Mouse (Mus musculus): ENCODE measurements around the gene Eif2d.
A peak's percentile ranks its signal among the peaks of the same experiment; 100 is the strongest.

Gene Eif2d

GRCm38 (mm10) chr1:131184253-131184955 lies 31.4 kb downstream of the Eif2d start:
- no peak for DNase-seq (ENCODE audit: low spot score)

GRCm38 (mm10) chr1:131184956-131185660 lies 32.1 kb downstream of the Eif2d start:
- no peak for DNase-seq (ENCODE audit: low spot score)

- no peak for DNase-seq (ENCODE audit: low spot score)
Measured at GRCm38 (mm10) chr1:131185821-131186506, 33.0 kb downstream of the Eif2d start.

- no peak for DNase-seq (ENCODE audit: low spot score)
Measured at GRCm38 (mm10) chr1:131186995-131187394, 34.0 kb downstream of the Eif2d start.

- no peak for DNase-seq (ENCODE audit: low spot score)
Measured at GRCm38 (mm10) chr1:131187856-131188255, 34.9 kb downstream of the Eif2d start.

- no peak for DNase-seq (ENCODE audit: low spot score)
Measured at GRCm38 (mm10) chr1:131188655-131189054, 35.7 kb downstream of the Eif2d start.

- DNase-seq (ENCODE audit: low spot score) = no peak
Measured at GRCm38 (mm10) chr1:131193746-131194145, 40.8 kb downstream of the Eif2d start.

- DNase-seq (ENCODE audit: low spot score) = no peak
Measured at GRCm38 (mm10) chr1:131195653-131196052, 42.7 kb downstream of the Eif2d start.

- no peak for DNase-seq (ENCODE audit: low spot score)
Measured at GRCm38 (mm10) chr1:131196107-131196506, 43.1 kb downstream of the Eif2d start.

- no peak for DNase-seq (ENCODE audit: low spot score)
Measured at GRCm38 (mm10) chr1:131198417-131198960, 45.5 kb downstream of the Eif2d start.

- no peak for DNase-seq (ENCODE audit: low spot score)
Measured at GRCm38 (mm10) chr1:131199118-131199821, 46.3 kb downstream of the Eif2d start.

- no peak for DNase-seq (ENCODE audit: low spot score)
Measured at GRCm38 (mm10) chr1:131199976-131200375, 47.0 kb downstream of the Eif2d start.

GRCm38 (mm10) chr1:131200588-131200987 lies 47.6 kb downstream of the Eif2d start:
- DNase-seq (ENCODE audit: low spot score) = no peak

- no peak for DNase-seq (ENCODE audit: low spot score)
Measured at GRCm38 (mm10) chr1:131201391-131201790, 48.4 kb downstream of the Eif2d start.

GRCm38 (mm10) chr1:131204461-131204860 lies 51.5 kb downstream of the Eif2d start:
- no peak for DNase-seq (ENCODE audit: low spot score)

GRCm38 (mm10) chr1:131206342-131206741 lies 53.4 kb downstream of the Eif2d start:
- DNase-seq (ENCODE audit: low spot score) = no peak

- DNase-seq (ENCODE audit: low spot score) = peak; percentile 30
Measured at GRCm38 (mm10) chr1:131207531-131207930, 54.5 kb downstream of the Eif2d start.

GRCm38 (mm10) chr1:131208081-131208480 lies 55.1 kb downstream of the Eif2d start:
- DNase-seq (ENCODE audit: low spot score) = no peak

GRCm38 (mm10) chr1:131208800-131209199 lies 55.8 kb downstream of the Eif2d start:
- DNase-seq (ENCODE audit: low spot score) = no peak

- DNase-seq (ENCODE audit: low spot score) = no peak
Measured at GRCm38 (mm10) chr1:131209971-131210426, 57.0 kb downstream of the Eif2d start.

GRCm38 (mm10) chr1:131211655-131212054 lies 58.7 kb downstream of the Eif2d start:
- DNase-seq (ENCODE audit: low spot score) = no peak

GRCm38 (mm10) chr1:131212956-131213355 lies 60.0 kb downstream of the Eif2d start:
- no peak for DNase-seq (ENCODE audit: low spot score)
